ENCODE assay signal across 14 mouse cellular contexts in genomic region chr17:10190857-10191256, GRCm38 (mm10).
"Had no signal": no experiment of that assay in that cellular context is flagged by ENCODE, and none has a peak within 500 bp of the region (broad histone marks: within the 10 kb centered on the region; RNA-seq: fewer than 3 reads in every experiment).

No protein-coding gene starts in this region.

- H3K27ac ChIP-seq: midbrain, embryonic 10.5 days; midbrain, embryonic 13.5 days; neural tube, embryonic 12.5 days; stomach, embryonic 15.5 days; stomach, postnatal 0 days had no signal

- H3K36me3 ChIP-seq: midbrain, embryonic 13.5 days; neural tube, embryonic 12.5 days; stomach, embryonic 15.5 days had no signal

- H3K4me1 ChIP-seq: stomach, embryonic 15.5 days had no signal

- H3K9ac ChIP-seq: lung, embryonic 14.5 days; midbrain, embryonic 13.5 days; neural tube, embryonic 12.5 days; stomach, embryonic 15.5 days had no signal

- DNase-seq: lung, adult 18-20 months; lung, embryonic 14.5 days; lung, postnatal 10 days; lung, postnatal 4 days; right cerebral cortex, postnatal 14 days; thymus, adult 2 months; thymus, postnatal 25 days; thymus, postnatal 4 days had no signal

- H3K4me3 ChIP-seq: midbrain, embryonic 10.5 days; midbrain, embryonic 13.5 days; neural tube, embryonic 12.5 days; stomach, embryonic 15.5 days had no signal

- H3K9me3 ChIP-seq: neural tube, embryonic 12.5 days; stomach, embryonic 15.5 days had no signal

- ATAC-seq: midbrain, embryonic 13.5 days; midbrain, embryonic 16.5 days had no signal

- H3K27me3 ChIP-seq: midbrain, embryonic 13.5 days; neural tube, embryonic 12.5 days; stomach, embryonic 15.5 days had no signal

- H3K4me2 ChIP-seq: lung, embryonic 14.5 days; midbrain, embryonic 13.5 days; neural tube, embryonic 12.5 days; stomach, embryonic 15.5 days had no signal
